Mouse (Mus musculus) hindbrain, postnatal 0 days (tissue): ENCODE measurements around the gene Ptprcap. TPM values are rescaled to one million over a fixed set of nuclear protein-coding genes. Genes with fewer than 3 reads are reported as not detected.

Experiments
- ATAC-seq: fragments of 200-750 bp; cut with Nextera tagmentation; 2 replicates; pipeline ENCODE4 v1.8.0; 2017; ENCODE audit warnings: mild to moderate bottlenecking, moderate TSS enrichment, moderate library complexity
- DNase-seq: peaks from one replicate; pipeline ENCODE4 v3.0.0-alpha.2; 2015; ENCODE audit warnings: low spot score
- H3K27ac ChIP-seq: fragments of 300-500 bp; sonication (generic); 2 replicates; pipeline ENCODE4 v1.5.1; 2014; ENCODE audit warnings: mild to moderate bottlenecking
- H3K27me3 ChIP-seq: fragments of 300-500 bp; sonication (generic); 2 replicates; pipeline ENCODE4 v1.6.1; 2014; ENCODE audit warnings: low read length, mixed read lengths; ENCODE audit not compliant: insufficient read depth
- H3K36me3 ChIP-seq: fragments of 300-500 bp; sonication (generic); 2 replicates; pipeline ENCODE4 v1.6.1; 2014; ENCODE audit warnings: low read length, mixed read lengths; ENCODE audit not compliant: insufficient read depth
- H3K4me1 ChIP-seq: fragments of 300-500 bp; sonication (generic); 2 replicates; pipeline ENCODE4 v1.6.1; 2014; ENCODE audit warnings: antibody characterized with exemption, low read length, mixed read lengths; ENCODE audit not compliant: insufficient read depth
- H3K4me2 ChIP-seq: fragments of 300-500 bp; sonication (generic); 2 replicates; pipeline ENCODE4 v1.6.1; 2014; ENCODE audit warnings: low read depth, mild to moderate bottlenecking, low read length, moderate library complexity, mixed read lengths
- H3K4me3 ChIP-seq: fragments of 300-500 bp; sonication (generic); 2 replicates; pipeline ENCODE4 v1.5.1; 2014; ENCODE audit warnings: low read length
- H3K9ac ChIP-seq: fragments of 300-500 bp; sonication (generic); replicated peaks from 2 replicates; pipeline ENCODE4 v1.6.1; 2014; ENCODE audit warnings: mild to moderate bottlenecking, low read length, moderate library complexity, mixed read lengths
- H3K9me3 ChIP-seq: fragments of 300-500 bp; sonication (generic); 2 replicates; pipeline ENCODE4 v1.6.1; 2016; ENCODE audit warnings: low read length, mixed read lengths
- CTCF ChIP-seq: IDR thresholded peaks from 2 replicates; pipeline ENCODE4 v1.5.1; 2016; ENCODE audit warnings: antibody characterized with exemption, control low read depth, low read depth
- WGBS: fragments of 180-500 bp; shearing (Covaris S2); extraction: QIAGEN DNeasy Blood & Tissue Kit; methylation state at CpG from one replicate; pipeline ENCODE4 v1.1.7; 2014; 5-methylcytosine and 5-hydroxymethylcytosine counted together
- polyA plus RNA-seq: library from polyadenylated mRNA; unstranded; fragments of >200 nt; fragmentation: Nextera tagmentation; extraction: Ambion mirVana; gene quantifications from 2 replicates; pipeline ENCODE4 v1.2.1, GENCODE M21; 2015
- total RNA-seq: library from RNA; depleted of rRNA; stranded (reverse); fragments of >200 nt; gene quantifications from 2 replicates; pipeline ENCODE4 v1.2.3, GENCODE M21; 2014

Gene Ptprcap
- total and polyA plus RNA-seq, 2 experiments from 2014 or later: 0.44 to 1.0 TPM

GRCm38 (mm10) chr19:4151488-4151860 lies 1.9 kb upstream of the Ptprcap start:
- Histone ChIP-seq H3K9ac (no peak overlapping the region), H3K4me2 (no peak overlapping the region), H3K36me3 (peaks cover 9% of the 10 kb centered on the region; the same call in 1 of the 2 replicates), H3K4me3 (no peak overlapping the region), H3K27ac (no peak overlapping the region), H3K4me1 (peaks cover 14% of the 10 kb centered on the region), H3K9me3 (no peaks in the 10 kb centered on the region), H3K27me3 (no peaks in the 10 kb centered on the region)
- TF ChIP-seq CTCF: no peak
- WGBS: 72% methylated on average over 5 of the region's 5 CpGs
- no peak for DNase-seq
- no peak for ATAC-seq

- ATAC-seq (no peak), DNase-seq (no peak)
- Histone ChIP-seq H3K4me2 (no peak overlapping the region), H3K9me3 (no peaks in the 10 kb centered on the region), H3K9ac (no peak overlapping the region), H3K27me3 (no peaks in the 10 kb centered on the region), H3K4me3 (no peak overlapping the region), H3K36me3 (peaks cover 13% of the 10 kb centered on the region; the same call in 1 of the 2 replicates), H3K27ac (no peak overlapping the region), H3K4me1 (peaks cover 14% of the 10 kb centered on the region)
- TF ChIP-seq CTCF: no peak
- 87% methylated on average over 5 of the region's 5 CpGs for WGBS
These were observed 1.5 kb upstream of the Ptprcap start for GRCm38 (mm10) chr19:4151898-4152297.

GRCm38 (mm10) chr19:4152445-4153231 lies 766 bp upstream of the Ptprcap start:
- H3K4me2 ChIP-seq: no peak overlapping the region
- no peak for TF ChIP-seq CTCF
- 72% methylated on average over 8 of the region's 8 CpGs for WGBS
- no peak overlapping the region for H3K4me3 ChIP-seq
- no peaks in the 10 kb centered on the region for H3K9me3 ChIP-seq
- H3K27me3 ChIP-seq: no peaks in the 10 kb centered on the region
- H3K36me3 ChIP-seq: peaks cover 14% of the 10 kb centered on the region; the same call in 1 of the 2 replicates
- ATAC-seq (no peak), DNase-seq (peak; percentile 32)
- H3K27ac ChIP-seq: peak overlapping the region; percentile 58; the same call in 1 of the 2 replicates
- H3K4me1 ChIP-seq: peaks cover 11% of the 10 kb centered on the region
- H3K9ac ChIP-seq: no peak overlapping the region

- ATAC-seq (no peak), DNase-seq (no peak)
- H3K4me1 ChIP-seq: 0 out of 2 replicates have a peak, but pooled peaks cover 2% of the 10 kb centered on the region
- no peak for TF ChIP-seq CTCF
- H3K27me3 ChIP-seq: no peaks in the 10 kb centered on the region
- H3K4me3 ChIP-seq: no peak overlapping the region
- no peak overlapping the region for H3K4me2 ChIP-seq
- H3K27ac ChIP-seq: no peak overlapping the region
- H3K9ac ChIP-seq: no peak overlapping the region
- no peaks in the 10 kb centered on the region for H3K9me3 ChIP-seq
- WGBS: 80% methylated on average over 13 of the region's 13 CpGs
- H3K36me3 ChIP-seq: peaks cover 33% of the 10 kb centered on the region
These were observed 1.2 kb downstream of the Ptprcap start for GRCm38 (mm10) chr19:4154437-4155222.

- no peak overlapping the region for H3K9ac ChIP-seq
- no peak overlapping the region for H3K4me2 ChIP-seq
- H3K4me3 ChIP-seq: no peak overlapping the region
- H3K4me1 ChIP-seq: no peaks in the 10 kb centered on the region
- H3K9me3 ChIP-seq: no peaks in the 10 kb centered on the region
- H3K27ac ChIP-seq: no peak overlapping the region
- 65% methylated on average over 6 of the region's 6 CpGs for WGBS
- H3K27me3 ChIP-seq: no peaks in the 10 kb centered on the region
- no peak for DNase-seq
- no peak for ATAC-seq
- peaks cover 34% of the 10 kb centered on the region for H3K36me3 ChIP-seq
- TF ChIP-seq CTCF: no peak
These were observed 2.0 kb downstream of the Ptprcap start for GRCm38 (mm10) chr19:4155223-4156072.

- no peak overlapping the region for H3K4me2 ChIP-seq
- TF ChIP-seq CTCF: no peak
- H3K9me3 ChIP-seq: no peaks in the 10 kb centered on the region
- no peak overlapping the region for H3K9ac ChIP-seq
- peaks cover 35% of the 10 kb centered on the region for H3K36me3 ChIP-seq
- H3K27me3 ChIP-seq: no peaks in the 10 kb centered on the region
- no peak overlapping the region for H3K27ac ChIP-seq
- DNase-seq: no peak
- H3K4me3 ChIP-seq: no peak overlapping the region
- WGBS: 55% methylated on average over 20 of the region's 20 CpGs
- no peak for ATAC-seq
- H3K4me1 ChIP-seq: no peaks in the 10 kb centered on the region
These were observed 2.7 kb downstream of the Ptprcap start for GRCm38 (mm10) chr19:4156073-4156579.
